Comparison of ENCODE assay signal across 31 mouse cellular contexts in genomic region chr1:85617161-85617560, GRCm38 (mm10). TPM values are rescaled to one million over a fixed set of nuclear protein-coding genes. Genes with fewer than 3 reads are reported as not detected.
"Had no signal": no experiment of that assay in that cellular context is flagged by ENCODE, and none has a peak within 500 bp of the region (broad histone marks: within the 10 kb centered on the region; RNA-seq: fewer than 3 reads in every experiment).

No protein-coding gene starts in this region.

RNA-seq across cellular contexts. Expression of gene Sp140, which starts 17.0 kb away (rescaled TPM):
- polyA plus RNA-seq: erythroblast, embryonic 14.5 days had no signal

RNA-seq across cellular contexts. Expression of gene Sp100, which starts 32.6 kb away (rescaled TPM):
- polyA plus RNA-seq: forebrain, embryonic 16.5 days had no signal

RNA-seq across cellular contexts. Expression of gene G530012D18Rik, which starts 41.7 kb away (rescaled TPM):
- total RNA-seq: common myeloid progenitor, adult 5-6 weeks; forebrain, postnatal 0 days; gastrocnemius, adult 18-20 months; gastrocnemius, adult 2 months; gastrocnemius, adult 8-10 months; gastrocnemius, postnatal 10 days; gastrocnemius, postnatal 14 days; gastrocnemius, postnatal 25 days; gastrocnemius, postnatal 36 days; gastrocnemius, postnatal 4 days; granulocyte monocyte progenitor cell, adult 5-6 weeks; heart, adult 18-20 months; heart, adult 2 months; heart, adult 8-10 months had no signal
- polyA plus RNA-seq: cortical plate, adult 2 months; embryonic facial prominence, embryonic 10.5 days; embryonic facial prominence, embryonic 11.5 days; embryonic facial prominence, embryonic 12.5 days; embryonic facial prominence, embryonic 13.5 days; embryonic facial prominence, embryonic 14.5 days; embryonic facial prominence, embryonic 15.5 days; erythroblast, embryonic 14.5 days; forebrain, embryonic 10.5 days; forebrain, embryonic 11.5 days; forebrain, embryonic 12.5 days; forebrain, embryonic 13.5 days; forebrain, embryonic 14.5 days; forebrain, embryonic 15.5 days; forebrain, embryonic 16.5 days; forebrain, postnatal 0 days; frontal cortex, adult 2 months; gonadal fat pad, adult 2 months; heart, adult 2 months had no signal
